Mouse (Mus musculus): ENCODE results near the gene Tec.

DNA sequence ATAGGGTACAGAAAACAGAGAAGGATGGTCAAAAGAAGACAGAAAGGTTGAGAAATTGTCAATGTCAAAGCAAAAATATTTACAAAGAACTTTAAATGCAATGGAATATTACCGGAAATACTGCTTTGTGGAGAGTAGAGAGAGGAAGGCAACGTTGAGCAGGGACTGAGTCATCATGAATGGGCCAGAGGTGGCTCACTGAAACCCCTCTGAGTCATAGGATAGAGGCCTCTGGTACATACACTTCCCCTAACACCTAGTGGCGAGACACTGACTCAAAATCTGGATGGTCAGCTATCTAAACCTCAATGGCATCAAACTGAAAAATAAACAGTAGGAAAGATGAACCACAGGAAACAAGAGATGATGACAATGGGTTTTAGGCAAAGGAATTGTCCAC is 142.9 kb downstream of the Tec start:
- no peak for TF ChIP-seq CTCF (IDR thresholded peaks at IDR 0.05; ENCODE audit: low read depth)
- no peak for TF ChIP-seq EP300 (optimal IDR thresholded peaks at IDR 0.05)

Measured in stomach, postnatal 0 days (tissue).